In the genomic region with DNA sequence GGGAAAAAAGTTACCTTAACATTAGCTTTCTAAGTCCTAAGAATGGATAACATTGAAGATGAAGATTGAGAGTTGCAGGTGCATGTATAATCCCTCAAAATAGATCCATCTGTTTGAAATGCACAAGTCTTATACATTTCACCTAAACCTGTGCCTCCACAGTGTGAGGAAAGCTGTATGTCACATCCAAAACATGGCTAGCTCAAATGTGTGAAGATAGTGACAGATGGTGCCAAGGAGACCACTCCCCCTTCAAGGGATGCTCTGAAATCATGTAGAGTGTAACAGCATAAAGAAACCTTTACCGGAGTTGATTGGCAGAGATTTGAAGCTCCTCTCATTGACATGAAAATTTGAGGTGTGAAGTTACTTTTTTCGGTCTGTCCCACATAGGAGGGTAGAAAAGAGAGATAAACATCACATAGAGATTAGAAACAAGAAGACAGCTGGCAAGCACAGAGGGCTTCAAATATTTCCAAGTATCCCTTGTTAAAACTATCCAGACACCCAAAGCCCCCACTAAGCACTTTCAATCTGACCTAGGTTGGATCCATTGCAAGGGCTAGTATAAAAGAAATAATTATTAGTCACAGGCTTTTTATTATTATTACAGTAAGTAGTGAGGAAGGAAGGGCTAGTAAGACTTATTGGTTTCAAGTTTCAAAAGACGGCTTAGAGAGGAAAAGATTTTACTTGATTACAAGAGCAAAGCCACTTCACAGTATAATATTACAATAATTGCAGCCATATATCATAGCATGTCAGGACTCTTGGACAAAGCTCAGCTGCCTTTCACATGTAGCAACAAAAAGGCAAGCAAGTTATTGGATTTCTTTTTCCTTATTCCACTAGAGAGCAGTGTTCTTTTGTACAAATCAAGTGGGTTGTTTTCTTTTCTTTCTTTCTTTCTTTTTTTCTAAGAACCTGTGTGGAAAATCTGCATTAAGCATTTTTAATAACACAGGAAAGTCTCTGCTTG, we compare ENCODE assay signal across 9 mouse cellular contexts.
A peak's percentile ranks its signal among the peaks of the same experiment; 100 is the strongest.
DNase-seq lines count a peak whose midpoint lies in the region; TF ChIP-seq lines count a peak whose summit lies in the region.
"Had no signal": no experiment of that assay in that cellular context is flagged by ENCODE, and none has a peak within 500 bp of the region (broad histone marks: within the 10 kb centered on the region; RNA-seq: fewer than 3 reads in every experiment).

No protein-coding gene starts in this region.

- TF ChIP-seq POLR2A in brain, embryonic 14.5 days (IDR thresholded peaks at IDR 0.05; ENCODE audit: borderline replicate concordance, extremely low read depth, insufficient read depth, insufficient read length, poor library complexity, severe bottlenecking): no peak

- no peak for DNase-seq in layer of hippocampus, adult 2 months (ENCODE audit: low spot score in 2 of 2)
- DNase-seq in layer of hippocampus, adult 11-12 months (ENCODE audit: low spot score): no peak
- peak; percentile 17 for DNase-seq in NIH3T3 (ENCODE audit: low read depth)
- DNase-seq in brain, embryonic 14.5 days (ENCODE audit: low read depth): peak; percentile 79
- peak; percentile 60 for DNase-seq in forelimb bud, embryonic 11.5 days (ENCODE audit: low read depth, low spot score)
- no peak for DNase-seq in urinary bladder, postnatal 25 days (ENCODE audit: low spot score)
- no peak for DNase-seq in ovary, postnatal 10 days (ENCODE audit: low spot score)
- DNase-seq: adrenal gland, adult 8-10 months; spleen, adult 18-20 months had no signal

- peak; percentile 72 for TF ChIP-seq CTCF in layer of hippocampus, adult 2 months (conservative IDR thresholded peaks at IDR 0.05)
- TF ChIP-seq CTCF in brain, embryonic 14.5 days (IDR thresholded peaks at IDR 0.05; ENCODE audit: borderline replicate concordance, extremely low read depth, insufficient read depth, insufficient read length): no peak

- H3K4me3 ChIP-seq in layer of hippocampus, adult 2 months: no peak overlapping the region

- no peak overlapping the region for H3K27ac ChIP-seq in layer of hippocampus, adult 2 months

Comparison
In these comparisons a context has a peak if more than half of its experiments do, and no peak if none do; other contexts are left out.
1. DNase-seq: peak in NIH3T3 (single experiment), brain, embryonic 14.5 days (single experiment) and forelimb bud, embryonic 11.5 days (single experiment); none in layer of hippocampus, adult 2 months (0 of 2), layer of hippocampus, adult 11-12 months (single experiment), urinary bladder, postnatal 25 days (single experiment) and ovary, postnatal 10 days (single experiment).